Mouse (Mus musculus): ENCODE measurements around the gene Dyrk1a.
"Not testable (repeated sequence)": the region's sequence is repeated elsewhere in the genome, so short reads cannot be mapped to it uniquely, and the experiment has no call there.

Gene Dyrk1a

DNA sequence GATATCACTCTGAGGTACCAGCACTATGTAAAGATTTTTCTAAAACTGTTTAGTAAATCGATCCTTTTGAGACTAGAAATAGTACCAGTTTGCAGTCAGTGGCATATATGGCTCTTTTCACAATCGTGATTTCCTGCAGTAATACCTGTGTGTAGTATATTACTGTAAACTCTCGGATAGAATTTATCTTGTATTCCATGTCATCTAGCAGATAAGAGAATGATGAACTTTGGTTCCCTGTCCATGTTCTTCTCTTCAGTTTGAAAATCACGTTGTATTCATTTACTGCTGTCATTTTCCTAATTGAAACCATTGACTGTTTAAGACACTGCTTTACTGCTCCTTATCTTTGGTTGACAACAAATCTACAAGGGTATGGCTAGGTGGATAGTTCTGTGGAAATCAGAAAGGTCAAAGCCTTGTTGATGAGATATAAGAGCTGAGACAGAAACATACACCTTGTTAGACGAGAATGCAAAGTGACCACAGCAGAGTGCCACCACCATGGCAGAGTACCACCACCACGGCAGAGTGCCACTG is 62.7 kb downstream of the Dyrk1a start:
- no peak for DNase-seq (ENCODE audit: low spot score)

DNA sequence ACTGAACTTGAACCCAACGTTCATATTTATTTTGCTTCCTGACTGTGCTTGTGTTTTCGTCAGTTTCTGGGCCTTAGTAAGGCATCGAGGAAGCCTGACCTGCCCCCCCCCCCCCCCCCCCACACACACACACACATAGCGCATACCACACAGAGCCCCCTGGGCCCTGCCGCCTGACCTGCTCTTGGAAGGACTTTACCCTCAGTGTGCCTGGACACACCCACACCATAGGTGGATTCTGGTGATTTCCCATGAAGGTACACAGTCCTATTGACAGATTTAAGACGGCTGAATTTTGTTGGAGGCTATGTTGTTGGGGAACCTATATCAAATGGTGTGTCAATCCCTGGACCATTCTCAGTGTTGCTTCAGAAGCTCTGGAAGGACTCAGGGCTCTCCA is 63.2 kb downstream of the Dyrk1a start:
- no peak for DNase-seq (ENCODE audit: low spot score)

DNA sequence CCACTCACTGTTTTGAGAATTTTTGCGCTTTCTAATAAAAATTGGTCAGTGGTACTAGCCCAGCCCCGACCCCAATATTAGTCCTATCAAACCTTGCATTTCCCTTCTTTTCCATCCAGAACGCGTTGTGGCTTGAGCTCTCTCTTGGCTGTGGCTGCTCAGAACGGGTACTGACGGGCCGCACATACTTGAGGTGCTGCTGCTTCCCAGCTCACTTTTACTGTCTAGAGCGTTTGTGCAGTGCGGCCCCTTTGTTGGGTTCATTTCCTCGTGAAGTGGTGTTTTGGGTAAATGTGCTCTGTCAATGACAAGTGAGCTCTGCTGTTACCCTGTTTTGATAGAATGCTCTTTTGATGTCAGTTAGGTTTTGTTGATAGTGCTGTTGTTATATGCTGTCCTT is 67.6 kb downstream of the Dyrk1a start:
- DNase-seq (ENCODE audit: low spot score): no peak

DNA sequence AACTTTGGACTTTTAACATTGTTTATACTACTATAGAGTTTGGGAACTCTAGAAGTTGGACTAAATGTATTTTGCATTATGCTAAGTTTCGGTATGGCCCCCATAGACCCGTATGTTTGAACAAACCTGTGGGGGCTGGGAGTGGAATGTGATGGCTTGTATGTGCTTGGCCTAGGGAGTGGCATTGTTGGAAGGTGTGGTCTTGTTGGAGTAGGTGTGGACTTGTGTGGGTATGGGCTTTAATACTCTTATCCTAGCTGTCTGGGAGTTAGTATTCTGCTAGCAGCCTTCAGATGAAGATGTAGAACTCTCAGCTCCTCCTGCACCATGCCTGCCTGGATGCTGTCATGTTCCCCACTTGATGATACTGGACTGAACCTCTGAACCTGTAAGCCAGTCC is 72.0 kb downstream of the Dyrk1a start:
- DNase-seq (ENCODE audit: low spot score): no peak

DNA sequence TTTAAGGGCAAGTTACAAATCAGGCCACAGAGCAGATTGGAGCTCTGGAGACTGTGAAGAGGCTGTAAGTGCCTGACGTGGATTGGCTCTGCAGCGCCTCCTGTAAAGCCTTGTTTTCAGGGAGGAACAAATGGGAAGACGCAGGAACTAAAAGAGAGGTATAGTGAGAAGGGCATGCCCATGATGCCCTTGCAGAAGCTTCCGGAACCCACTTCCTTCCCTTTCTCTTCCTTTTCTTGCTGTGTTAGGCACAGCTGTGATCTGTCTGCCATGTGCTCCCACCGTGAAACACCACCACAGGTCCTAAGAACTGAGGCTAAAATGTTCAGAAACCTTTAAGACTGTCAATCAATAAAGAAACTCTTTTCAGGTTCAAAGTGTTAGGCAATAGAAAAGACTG is 77.3 kb downstream of the Dyrk1a start:
- no peak for DNase-seq (ENCODE audit: low spot score)

- DNase-seq (ENCODE audit: low spot score): no peak
These were observed 78.1 kb downstream of the Dyrk1a start for GRCm38 (mm10) chr16:94647925-94648324.

DNA sequence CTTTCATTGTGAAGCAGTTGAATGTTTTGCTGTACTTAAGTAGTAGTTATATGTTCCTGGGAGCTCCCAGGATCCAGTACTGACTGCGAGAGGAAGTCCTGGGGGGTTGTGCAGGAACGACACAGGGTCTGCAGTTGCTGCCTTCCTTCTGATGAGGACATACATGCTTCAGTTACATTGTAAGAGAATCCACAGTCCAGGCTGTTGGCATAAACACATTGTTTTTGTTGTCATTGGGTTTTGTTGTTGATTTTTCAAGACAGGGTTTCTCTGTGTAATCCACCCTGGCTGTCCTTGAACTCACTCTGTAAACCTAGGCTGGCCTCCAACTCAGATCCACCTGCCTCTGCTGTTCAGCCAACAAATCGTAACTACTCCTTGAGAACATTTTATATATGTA is 80.1 kb downstream of the Dyrk1a start:
- DNase-seq (ENCODE audit: low spot score): no peak

- no peak for DNase-seq (ENCODE audit: low spot score)
These were observed 82.4 kb downstream of the Dyrk1a start for GRCm38 (mm10) chr16:94652091-94652713.

GRCm38 (mm10) chr16:94655083-94655482 is 85.3 kb downstream of the Dyrk1a start:
- DNase-seq (ENCODE audit: low spot score): no peak

DNA sequence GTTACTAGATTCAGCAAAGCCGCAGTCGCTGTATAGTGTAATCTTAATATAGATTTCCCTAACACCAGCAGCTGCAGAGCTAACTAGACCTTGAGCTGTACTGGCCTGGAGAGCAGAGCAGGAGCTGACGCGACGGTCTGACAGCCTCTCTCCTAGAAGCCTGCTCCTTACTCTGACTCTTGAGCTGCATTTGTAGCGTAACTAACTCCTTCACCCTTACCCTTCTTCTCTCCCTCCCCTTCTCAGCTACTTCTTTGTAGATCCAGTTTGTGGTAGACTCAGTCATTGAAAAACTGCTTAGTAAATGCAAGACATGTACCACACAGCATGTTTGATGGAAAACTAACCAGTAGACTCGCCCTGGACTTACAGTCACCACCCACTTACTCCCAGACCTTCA is 87.1 kb downstream of the Dyrk1a start:
- no peak for DNase-seq (ENCODE audit: low spot score)

DNA sequence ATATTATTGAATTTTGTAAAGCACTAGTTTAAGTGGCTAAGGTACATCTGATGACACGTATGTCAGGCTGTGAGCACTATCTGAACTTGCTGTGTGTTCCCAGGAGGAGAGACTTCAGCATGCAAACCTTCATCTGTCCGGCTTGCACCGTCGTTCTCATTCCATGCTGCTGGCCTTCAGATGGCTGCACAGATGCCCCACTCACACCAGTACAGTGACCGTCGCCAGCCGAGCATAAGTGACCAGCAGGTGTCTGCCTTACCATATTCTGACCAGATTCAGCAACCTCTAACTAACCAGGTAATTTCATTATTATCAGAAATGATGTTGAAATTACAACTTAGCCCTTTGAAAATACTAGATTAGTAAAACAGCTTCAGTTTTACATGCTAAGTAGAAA is 89.6 kb downstream of the Dyrk1a start:
- no peak for DNase-seq (ENCODE audit: low spot score)

GRCm38 (mm10) chr16:94660221-94660620 is 90.4 kb downstream of the Dyrk1a start:
- no peak for DNase-seq (ENCODE audit: low spot score)

GRCm38 (mm10) chr16:94667557-94667956 is 97.7 kb downstream of the Dyrk1a start:
- no peak for DNase-seq (ENCODE audit: low spot score)

GRCm38 (mm10) chr16:94671313-94671712 is 101.5 kb downstream of the Dyrk1a start:
- no peak for DNase-seq (ENCODE audit: low spot score)

DNA sequence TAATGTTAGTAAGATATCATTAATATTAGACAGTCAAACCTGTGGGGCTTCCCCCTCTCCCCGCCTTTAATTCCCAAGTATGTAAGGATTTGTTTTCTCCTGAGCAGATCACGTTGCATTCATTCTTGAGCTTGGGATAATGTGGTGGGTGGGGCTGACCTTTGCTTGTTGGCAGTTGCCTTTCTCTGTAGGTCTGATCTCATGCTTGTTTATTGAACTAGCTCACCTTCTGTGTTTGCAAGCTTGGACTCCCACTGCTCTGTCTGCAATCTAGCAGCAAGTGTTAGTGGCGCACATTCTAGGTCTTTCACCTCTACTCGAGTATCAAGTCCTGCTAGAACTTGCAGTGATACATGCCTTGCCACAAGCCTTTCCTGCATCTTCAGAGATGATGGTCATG is 111.1 kb downstream of the Dyrk1a start:
- DNase-seq (ENCODE audit: low spot score): no peak

DNA sequence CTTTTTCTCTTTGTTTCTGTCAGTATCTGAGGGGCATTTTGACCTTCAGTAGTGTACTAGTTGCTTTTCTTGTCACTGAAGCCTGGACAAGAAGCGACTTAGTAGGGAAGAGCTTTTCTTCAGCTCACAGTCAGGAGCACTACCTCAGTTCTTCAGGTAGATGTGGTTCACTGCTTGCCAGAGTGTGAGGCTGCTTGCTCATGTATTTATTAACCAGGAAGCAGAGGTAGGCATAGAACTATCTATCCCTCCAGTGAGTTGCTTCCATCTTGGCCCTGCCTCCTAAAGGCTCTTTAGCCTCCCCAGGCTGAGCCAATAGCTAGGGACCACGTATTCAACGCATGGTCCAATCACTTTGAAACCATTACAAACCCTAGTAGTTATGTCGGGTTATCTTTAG is 112.0 kb downstream of the Dyrk1a start:
- DNase-seq (ENCODE audit: low spot score): no peak

- no peak for DNase-seq (ENCODE audit: low spot score)
These were observed 114.2 kb downstream of the Dyrk1a start for GRCm38 (mm10) chr16:94683960-94684359.

DNA sequence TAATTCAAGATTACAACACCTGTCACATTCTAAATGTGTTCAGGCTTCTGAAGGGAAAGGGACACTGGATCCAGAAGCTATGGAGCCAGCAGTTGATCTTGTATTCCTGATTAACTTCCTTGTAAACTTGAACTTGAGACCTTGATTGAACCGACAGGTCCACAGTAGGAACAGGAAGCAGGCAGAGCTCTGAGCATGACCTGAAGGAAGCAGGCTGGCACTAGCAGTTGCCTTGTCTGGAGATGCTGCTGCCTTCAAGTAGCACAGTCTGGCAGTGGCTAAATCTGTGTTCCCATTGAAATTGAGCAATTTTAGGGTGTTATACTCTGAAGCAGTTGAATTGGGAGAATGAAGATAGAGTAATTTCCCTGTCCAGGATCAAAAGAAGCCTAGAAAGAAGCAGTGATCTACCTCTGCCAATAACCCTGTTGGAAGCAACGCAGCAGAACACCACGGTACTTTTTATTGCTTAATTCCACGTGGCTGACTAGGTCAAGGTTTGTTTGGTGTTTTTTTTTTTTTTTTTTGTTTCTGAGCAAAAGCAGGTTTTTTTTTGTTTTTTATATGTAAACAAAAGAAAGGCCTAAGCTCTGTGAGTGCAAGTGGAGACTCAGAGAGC is 124.0 kb downstream of the Dyrk1a start:
- DNase-seq (ENCODE audit: low spot score): no peak

DNA sequence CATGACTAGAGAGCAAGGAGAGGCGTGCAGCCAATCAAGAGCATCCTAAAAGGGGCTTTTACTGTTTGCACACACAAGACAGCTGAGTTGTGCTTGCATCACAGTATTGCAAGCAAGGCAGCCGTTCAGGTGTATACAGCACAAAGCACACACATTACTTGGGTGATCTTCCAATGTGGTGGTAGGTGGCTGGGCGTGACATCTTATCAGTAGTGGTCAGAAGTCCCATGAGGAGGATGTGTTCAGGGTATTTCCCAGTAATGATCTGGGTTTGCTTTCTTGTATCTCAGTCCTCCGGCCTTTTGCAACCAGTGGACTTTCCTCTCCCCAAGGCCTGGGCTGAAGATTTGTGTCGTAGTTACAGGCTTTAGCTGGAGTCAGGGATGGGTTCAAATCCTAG is 127.7 kb downstream of the Dyrk1a start:
- DNase-seq (ENCODE audit: low spot score): no peak

DNA sequence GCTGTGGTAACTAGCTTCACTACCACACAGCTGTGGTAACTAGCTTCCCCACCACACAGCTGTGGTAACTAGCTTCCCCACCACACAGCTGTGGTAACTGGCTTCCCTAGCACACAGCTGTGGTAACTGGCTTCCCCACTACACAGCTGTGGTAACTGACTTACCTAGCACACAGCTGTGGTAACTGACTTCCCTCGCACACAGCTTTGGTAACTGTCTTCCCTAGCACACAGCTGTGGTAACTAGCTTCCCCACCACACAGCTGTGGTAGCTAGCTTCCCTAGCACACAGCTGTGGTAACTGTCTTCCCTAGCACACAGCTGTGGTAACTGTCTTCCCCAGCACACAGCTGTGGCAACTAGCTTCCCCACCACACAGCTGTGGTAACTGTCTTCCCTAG is 128.4 kb downstream of the Dyrk1a start:
- DNase-seq (ENCODE audit: low spot score): not testable (repeated sequence)

- no peak for DNase-seq (ENCODE audit: low spot score)
These were observed 131.3 kb downstream of the Dyrk1a start for GRCm38 (mm10) chr16:94701141-94701540.

- DNase-seq (ENCODE audit: low spot score): no peak
These were observed 132.2 kb downstream of the Dyrk1a start for GRCm38 (mm10) chr16:94701971-94702370.

- DNase-seq (ENCODE audit: low spot score): peak; percentile 85
These were observed 143.8 kb downstream of the Dyrk1a start for GRCm38 (mm10) chr16:94713480-94714094.
